Mouse (Mus musculus) heart, embryonic 10.5 days (tissue): ENCODE measurements around the gene Gstt3. TPM values are rescaled to one million over a fixed set of nuclear protein-coding genes. Genes with fewer than 3 reads are reported as not detected.
"Not testable (repeated sequence)": the region's sequence is repeated elsewhere in the genome, so short reads cannot be mapped to it uniquely, and the experiment has no call there.

Experiments
- DNase-seq: peaks from one replicate; pipeline ENCODE4 v3.0.0-alpha.2; 2017; ENCODE audit warnings: low spot score
- H3K27ac ChIP-seq: fragments of 300-500 bp; sonication (generic); 2 replicates; pipeline ENCODE4 v1.5.1; 2016; ENCODE audit warnings: mild to moderate bottlenecking
- H3K27me3 ChIP-seq: fragments of 300-500 bp; sonication (generic); 2 replicates; pipeline ENCODE4 v1.6.1; 2016; ENCODE audit warnings: mild to moderate bottlenecking; ENCODE audit not compliant: poor library complexity, insufficient read depth, severe bottlenecking
- H3K36me3 ChIP-seq: fragments of 300-500 bp; sonication (generic); 2 replicates; pipeline ENCODE4 v1.6.1; 2016; ENCODE audit warnings: mild to moderate bottlenecking, moderate library complexity
- H3K4me1 ChIP-seq: fragments of 300-500 bp; sonication (generic); 2 replicates; pipeline ENCODE4 v1.6.1; 2016; ENCODE audit warnings: mild to moderate bottlenecking
- H3K4me3 ChIP-seq: fragments of 300-500 bp; sonication (generic); 2 replicates; pipeline ENCODE4 v1.5.1; 2016; ENCODE audit warnings: mild to moderate bottlenecking, moderate library complexity
- H3K9me3 ChIP-seq: fragments of 300-500 bp; sonication (generic); 2 replicates; pipeline ENCODE4 v1.6.1; 2016; ENCODE audit warnings: mild to moderate bottlenecking, moderate library complexity
- WGBS: fragments of 180-500 bp; shearing (Covaris S2); methylation state at CpG from one replicate; pipeline ENCODE4 v1.1.7; 2016; 5-methylcytosine and 5-hydroxymethylcytosine counted together
- polyA plus RNA-seq: library from polyadenylated mRNA; unstranded; fragments of >200 nt; fragmentation: Nextera tagmentation; extraction: Ambion mirVana; gene quantifications from 2 replicates; pipeline ENCODE4 v1.2.1, GENCODE M21; 2016

Gene Gstt3
- polyA plus RNA-seq, 1 experiment from 2014 or later, result 4.2 TPM

- peaks cover 17% of the 10 kb centered on the region for H3K4me1 ChIP-seq
- H3K36me3 ChIP-seq, result no peaks in the 10 kb centered on the region
- 90% methylated on average over 5 of the region's 5 CpGs for WGBS
- H3K27ac ChIP-seq, result no peak overlapping the region
- H3K27me3 ChIP-seq, result peaks cover 15% of the 10 kb centered on the region; the same call in 1 of the 2 replicates
- no peak for DNase-seq
- H3K4me3 ChIP-seq, result no peak overlapping the region
- H3K9me3 ChIP-seq, result no peaks in the 10 kb centered on the region
Observed at GRCm38 (mm10) chr10:75774102-75774501, 7.1 kb downstream of the Gstt3 start.

GRCm38 (mm10) chr10:75772795-75773664, 8.2 kb downstream of the Gstt3 start, which contains the start of gene Ddt:
Gene Ddt, minus strand, starts transcription at chr10:75773414.
- Histone ChIP-seq H3K36me3 (no peaks in the 10 kb centered on the region), H3K9me3 (no peaks in the 10 kb centered on the region), H3K27me3 (peaks cover 9% of the 10 kb centered on the region; the same call in 1 of the 2 replicates), H3K4me1 (peaks cover 17% of the 10 kb centered on the region), H3K27ac (peak within 1 kb of the TSS; percentile 76), H3K4me3 (peak within 1 kb of the TSS; percentile 76)
- under 1% methylated on average over 47 of the region's 47 CpGs for WGBS
- peak; percentile 98 for DNase-seq

GRCm38 (mm10) chr10:75767756-75768155, 13.5 kb downstream of the Gstt3 start:
- not testable (repeated sequence) for H3K27ac ChIP-seq, H3K36me3 ChIP-seq, H3K9me3 ChIP-seq, H3K27me3 ChIP-seq, H3K4me3 ChIP-seq, DNase-seq
- peaks cover 23% of the 10 kb centered on the region for H3K4me1 ChIP-seq
- WGBS, result 38% methylated on average over 5 of the region's 5 CpGs

- Histone ChIP-seq H3K27me3 (no peaks in the 10 kb centered on the region), H3K27ac (no peak overlapping the region), H3K9me3 (no peaks in the 10 kb centered on the region), H3K36me3 (0 out of 2 replicates have a peak, but pooled peaks cover 2% of the 10 kb centered on the region), H3K4me3 (no peak overlapping the region), H3K4me1 (peaks cover 18% of the 10 kb centered on the region; the same call in 1 of the 2 replicates)
- no peak for DNase-seq
- 81% methylated on average over 6 of the region's 6 CpGs for WGBS
Observed at GRCm38 (mm10) chr10:75766856-75767255, 14.4 kb downstream of the Gstt3 start.

GRCm38 (mm10) chr10:75764519-75765473, 16.4 kb downstream of the Gstt3 start:
- peak; percentile 92 for DNase-seq
- Histone ChIP-seq H3K36me3 (peaks cover 16% of the 10 kb centered on the region), H3K4me1 (peaks cover 14% of the 10 kb centered on the region; the same call in 1 of the 2 replicates), H3K27ac (peak overlapping the region; percentile 91), H3K9me3 (no peaks in the 10 kb centered on the region), H3K4me3 (peak overlapping the region; percentile 94), H3K27me3 (no peaks in the 10 kb centered on the region)
- under 1% methylated on average over 27 of the region's 27 CpGs for WGBS

GRCm38 (mm10) chr10:75763682-75764518, 17.3 kb downstream of the Gstt3 start, which contains the start of gene Cabin1:
Gene Cabin1, minus strand, starts transcription at chr10:75764341.
- Histone ChIP-seq H3K36me3 (peaks cover 23% of the 10 kb centered on the region), H3K27ac (peak within 1 kb of the TSS; percentile 91), H3K27me3 (no peaks in the 10 kb centered on the region), H3K9me3 (no peaks in the 10 kb centered on the region), H3K4me3 (peak within 1 kb of the TSS; percentile 94), H3K4me1 (peaks cover 14% of the 10 kb centered on the region; the same call in 1 of the 2 replicates)
- peak; percentile 99 for DNase-seq
- under 1% methylated on average over 61 of the region's 61 CpGs for WGBS

GRCm38 (mm10) chr10:75762413-75762812, 18.8 kb downstream of the Gstt3 start:
- DNase-seq, result no peak
- 91% methylated on average over 3 of the region's 3 CpGs for WGBS
- no peak overlapping the region for H3K4me3 ChIP-seq
- no peak overlapping the region for H3K27ac ChIP-seq
- H3K9me3 ChIP-seq, result no peaks in the 10 kb centered on the region
- H3K27me3 ChIP-seq, result no peaks in the 10 kb centered on the region
- peaks cover 14% of the 10 kb centered on the region; the same call in 1 of the 2 replicates for H3K4me1 ChIP-seq
- peaks cover 33% of the 10 kb centered on the region for H3K36me3 ChIP-seq

GRCm38 (mm10) chr10:75760311-75760710, 20.9 kb downstream of the Gstt3 start:
- Histone ChIP-seq H3K36me3 (peaks cover 45% of the 10 kb centered on the region), H3K27ac (no peak overlapping the region), H3K4me3 (no peak overlapping the region), H3K4me1 (peaks cover 14% of the 10 kb centered on the region; the same call in 1 of the 2 replicates), H3K9me3 (no peaks in the 10 kb centered on the region), H3K27me3 (no peaks in the 10 kb centered on the region)
- no peak for DNase-seq
- WGBS, result 95% methylated on average over 3 of the region's 3 CpGs

- DNase-seq, result no peak
- H3K36me3 ChIP-seq, result peaks cover 78% of the 10 kb centered on the region
- H3K27ac ChIP-seq, result no peak overlapping the region
- 92% methylated on average over 11 of the region's 11 CpGs for WGBS
- no peaks in the 10 kb centered on the region for H3K4me1 ChIP-seq
- H3K27me3 ChIP-seq, result no peaks in the 10 kb centered on the region
- no peaks in the 10 kb centered on the region for H3K9me3 ChIP-seq
- no peak overlapping the region for H3K4me3 ChIP-seq
Observed at GRCm38 (mm10) chr10:75756719-75757118, 24.5 kb downstream of the Gstt3 start.

GRCm38 (mm10) chr10:75744017-75744416, 37.2 kb downstream of the Gstt3 start:
- no peaks in the 10 kb centered on the region for H3K4me1 ChIP-seq
- no peak for DNase-seq
- no peaks in the 10 kb centered on the region for H3K9me3 ChIP-seq
- H3K27me3 ChIP-seq, result no peaks in the 10 kb centered on the region
- H3K4me3 ChIP-seq, result no peak overlapping the region
- H3K36me3 ChIP-seq, result peaks cover 95% of the 10 kb centered on the region
- H3K27ac ChIP-seq, result no peak overlapping the region
- WGBS, result 47% methylated on average over 3 of the region's 3 CpGs

GRCm38 (mm10) chr10:75743369-75743768, 37.8 kb downstream of the Gstt3 start:
- DNase-seq, result no peak
- peaks cover 95% of the 10 kb centered on the region for H3K36me3 ChIP-seq
- no peak overlapping the region for H3K4me3 ChIP-seq
- H3K27me3 ChIP-seq, result no peaks in the 10 kb centered on the region
- WGBS, result 90% methylated on average over 12 of the region's 12 CpGs
- H3K27ac ChIP-seq, result no peak overlapping the region
- no peaks in the 10 kb centered on the region for H3K4me1 ChIP-seq
- no peaks in the 10 kb centered on the region for H3K9me3 ChIP-seq

- DNase-seq, result no peak
- Histone ChIP-seq H3K4me1 (no peaks in the 10 kb centered on the region), H3K27ac (no peak overlapping the region), H3K4me3 (no peak overlapping the region), H3K9me3 (no peaks in the 10 kb centered on the region), H3K36me3 (peaks cover 91% of the 10 kb centered on the region), H3K27me3 (no peaks in the 10 kb centered on the region)
- WGBS, result 89% methylated on average over 3 of the region's 3 CpGs
Observed at GRCm38 (mm10) chr10:75740866-75741265, 40.3 kb downstream of the Gstt3 start.
